Mouse (Mus musculus): Measurements from ENCODE around the gene Vgf. TPM values are rescaled to one million over a fixed set of nuclear protein-coding genes. Genes with fewer than 3 reads are reported as not detected.

The Vgf gene
- polyA plus RNA-seq, 1 experiment from 2014 or later = 2.4 TPM

GRCm38 (mm10) chr5:137074191-137074651 lies 48.0 kb downstream of the Vgf start:
- peaks cover 4% of the 10 kb centered on the region for H3K27me3 ChIP-seq
- H3K4me3 ChIP-seq (replicated peaks) = no peak overlapping the region
- WGBS = 28% methylated on average over 6 of the region's 6 CpGs
- peaks cover 17% of the 10 kb centered on the region; the same call in 1 of the 2 replicates for H3K4me1 ChIP-seq (replicated peaks)
- no peak for ATAC-seq
- H3K9ac ChIP-seq (replicated peaks) = no peak overlapping the region
- H3K27ac ChIP-seq = no peak overlapping the region
- no peaks in the 10 kb centered on the region for H3K36me3 ChIP-seq
- no peaks in the 10 kb centered on the region for H3K9me3 ChIP-seq
- H3K4me2 ChIP-seq (replicated peaks) = no peak overlapping the region

- Histone ChIP-seq H3K9me3 (no peaks in the 10 kb centered on the region), H3K4me2 (replicated peaks) (no peak overlapping the region), H3K27me3 (peaks cover 4% of the 10 kb centered on the region; the same call in 1 of the 2 replicates), H3K27ac (no peak overlapping the region), H3K9ac (replicated peaks) (no peak overlapping the region), H3K36me3 (no peaks in the 10 kb centered on the region), H3K4me1 (replicated peaks) (peaks cover 17% of the 10 kb centered on the region; the same call in 1 of the 2 replicates), H3K4me3 (replicated peaks) (no peak overlapping the region)
- ATAC-seq = no peak
- 76% methylated on average over 6 of the region's 6 CpGs for WGBS
Observed at GRCm38 (mm10) chr5:137075726-137076125, 49.5 kb downstream of the Vgf start.

GRCm38 (mm10) chr5:137076191-137076930 lies 50.2 kb downstream of the Vgf start:
- no peaks in the 10 kb centered on the region for H3K9me3 ChIP-seq
- WGBS = 49% methylated on average over 12 of the region's 12 CpGs
- no peak overlapping the region for H3K9ac ChIP-seq (replicated peaks)
- no peak for ATAC-seq
- H3K27ac ChIP-seq = no peak overlapping the region
- peaks cover 17% of the 10 kb centered on the region; the same call in 1 of the 2 replicates for H3K4me1 ChIP-seq (replicated peaks)
- H3K4me3 ChIP-seq (replicated peaks) = no peak overlapping the region
- no peak overlapping the region for H3K4me2 ChIP-seq (replicated peaks)
- H3K36me3 ChIP-seq = no peaks in the 10 kb centered on the region
- H3K27me3 ChIP-seq = peaks cover 4% of the 10 kb centered on the region; the same call in 1 of the 2 replicates

GRCm38 (mm10) chr5:137077187-137077586 lies 51.0 kb downstream of the Vgf start:
- peaks cover 11% of the 10 kb centered on the region; the same call in 1 of the 2 replicates for H3K4me1 ChIP-seq (replicated peaks)
- H3K9me3 ChIP-seq = no peaks in the 10 kb centered on the region
- no peak overlapping the region for H3K27ac ChIP-seq
- no peak for ATAC-seq
- no peak overlapping the region for H3K9ac ChIP-seq (replicated peaks)
- H3K27me3 ChIP-seq = peaks cover 4% of the 10 kb centered on the region; the same call in 1 of the 2 replicates
- no peak overlapping the region for H3K4me2 ChIP-seq (replicated peaks)
- 91% methylated on average over 7 of the region's 7 CpGs for WGBS
- H3K36me3 ChIP-seq = no peaks in the 10 kb centered on the region
- no peak overlapping the region for H3K4me3 ChIP-seq (replicated peaks)

- Histone ChIP-seq H3K9ac (replicated peaks) (no peak overlapping the region), H3K4me2 (replicated peaks) (no peak overlapping the region), H3K27ac (no peak overlapping the region), H3K4me3 (replicated peaks) (no peak overlapping the region), H3K36me3 (no peaks in the 10 kb centered on the region), H3K4me1 (replicated peaks) (peaks cover 5% of the 10 kb centered on the region; the same call in 1 of the 2 replicates), H3K27me3 (no peaks in the 10 kb centered on the region), H3K9me3 (no peaks in the 10 kb centered on the region)
- WGBS = 89% methylated on average over 14 of the region's 14 CpGs
- ATAC-seq = no peak
Observed at GRCm38 (mm10) chr5:137078041-137078440, 51.8 kb downstream of the Vgf start.

- 78% methylated on average over 6 of the region's 6 CpGs for WGBS
- Histone ChIP-seq H3K27ac (no peak overlapping the region), H3K4me3 (replicated peaks) (no peak overlapping the region), H3K4me2 (replicated peaks) (no peak overlapping the region), H3K9ac (replicated peaks) (no peak overlapping the region), H3K9me3 (no peaks in the 10 kb centered on the region), H3K4me1 (replicated peaks) (peaks cover 5% of the 10 kb centered on the region; the same call in 1 of the 2 replicates), H3K36me3 (no peaks in the 10 kb centered on the region), H3K27me3 (no peaks in the 10 kb centered on the region)
- no peak for ATAC-seq
Observed at GRCm38 (mm10) chr5:137078616-137079015, 52.4 kb downstream of the Vgf start.

- Histone ChIP-seq H3K27ac (no peak overlapping the region), H3K4me3 (replicated peaks) (no peak overlapping the region), H3K9me3 (no peaks in the 10 kb centered on the region), H3K27me3 (no peaks in the 10 kb centered on the region), H3K4me1 (replicated peaks) (no peaks in the 10 kb centered on the region), H3K4me2 (replicated peaks) (no peak overlapping the region), H3K9ac (replicated peaks) (no peak overlapping the region), H3K36me3 (no peaks in the 10 kb centered on the region)
- 74% methylated on average over 5 of the region's 5 CpGs for WGBS
- ATAC-seq = no peak
Observed at GRCm38 (mm10) chr5:137079849-137080248, 53.7 kb downstream of the Vgf start.

MicroRNA genes within 50 kb of the gene (microRNA counts, 519-probe panel; counts per million panel counts)
- 110 counts per million, percentile 56 among the panel's probes with 10 or more counts for microRNA mmu-miR-702

Small RNAs within 50 kb of the gene (microRNA-seq; reads per million reads assigned to microRNA genes)
- gene Mir702 = 69.1 reads per million, percentile 49 among the genes with 10 or more reads in this experiment

Other genes with a start within 250 kb of the Vgf start
- gene Col26a1, start 143.2 kb upstream of the Vgf start, polyA plus RNA-seq (2015; fragmentation: Nextera tagmentation; extraction: Ambion mirVana) = 14.0 and 19.0 TPM in 2 replicates
- 119 and 125 TPM in 2 replicates for gene Ift22, start 118.2 kb upstream of the Vgf start, polyA plus RNA-seq (2015; fragmentation: Nextera tagmentation; extraction: Ambion mirVana)
- 389 and 412 TPM in 2 replicates for gene Fis1, start 73.1 kb upstream of the Vgf start, polyA plus RNA-seq (2015; fragmentation: Nextera tagmentation; extraction: Ambion mirVana)
- 0.16 and 0.35 TPM in 2 replicates for gene Cldn15, start 59.8 kb upstream of the Vgf start, polyA plus RNA-seq (2015; fragmentation: Nextera tagmentation; extraction: Ambion mirVana)
- gene Plod3, start 39.4 kb upstream of the Vgf start, polyA plus RNA-seq (2015; fragmentation: Nextera tagmentation; extraction: Ambion mirVana) = 34.8 and 35.1 TPM in 2 replicates
- gene Znhit1, start 38.4 kb upstream of the Vgf start, polyA plus RNA-seq (2015; fragmentation: Nextera tagmentation; extraction: Ambion mirVana) = 110 TPM in 2 replicates
- 257 and 272 TPM in 2 replicates for gene Ap1s1, start 19.7 kb downstream of the Vgf start, polyA plus RNA-seq (2015; fragmentation: Nextera tagmentation; extraction: Ambion mirVana)
- 0.17 TPM in 1 of 2 replicates, not detected in the other for gene Serpine1, start 45.9 kb downstream of the Vgf start, polyA plus RNA-seq (2015; fragmentation: Nextera tagmentation; extraction: Ambion mirVana)
- 2.6 and 4.2 TPM in 2 replicates for gene Trim56, start 89.8 kb downstream of the Vgf start, polyA plus RNA-seq (2015; fragmentation: Nextera tagmentation; extraction: Ambion mirVana)
- not detected in 2 replicates for gene Muc3, start 122.9 kb downstream of the Vgf start, polyA plus RNA-seq (2015; fragmentation: Nextera tagmentation; extraction: Ambion mirVana)
- gene Muc3a, start 186.0 kb downstream of the Vgf start, polyA plus RNA-seq (2015; fragmentation: Nextera tagmentation; extraction: Ambion mirVana) = not detected in 2 replicates

All from midbrain, embryonic 13.5 days (tissue).